Mouse (Mus musculus): Measurements from ENCODE around the gene Prkag3.

Prkag3 gene

DNA sequence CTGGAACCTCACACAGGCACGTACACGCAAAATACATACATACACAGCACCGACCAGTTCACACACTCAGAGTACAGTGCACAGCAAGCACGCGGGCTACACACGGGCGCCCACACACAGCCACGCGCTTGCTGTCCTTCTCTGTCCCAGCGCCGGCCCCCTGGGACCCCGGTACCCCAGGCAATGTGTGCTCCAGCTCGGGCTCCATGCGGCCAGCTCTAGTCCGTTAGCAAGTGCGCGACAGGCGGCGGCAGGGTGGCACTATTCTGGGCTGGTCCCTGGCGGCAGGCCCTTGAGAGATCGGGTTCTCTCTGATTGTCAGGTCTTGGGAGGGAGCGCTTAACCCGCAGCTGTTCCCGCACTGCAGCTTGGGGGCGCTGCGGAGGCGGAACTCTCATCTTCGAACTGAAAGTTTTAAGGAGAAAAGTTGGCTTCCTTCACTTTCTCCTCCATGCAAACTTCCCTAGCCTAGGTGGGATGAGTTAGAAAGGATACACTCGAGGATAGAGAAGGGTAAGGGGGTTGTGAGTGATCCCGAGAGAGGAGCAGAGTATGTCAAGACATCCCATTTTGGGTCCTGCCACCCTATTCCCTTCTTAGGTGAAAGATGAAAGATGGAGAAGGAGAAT is at the start of gene Prkag3:
Prkag3 (minus strand) TSS at position 579 of the 629 bp plus-strand sequence.
- DNase-seq: peak; percentile 38

DNA sequence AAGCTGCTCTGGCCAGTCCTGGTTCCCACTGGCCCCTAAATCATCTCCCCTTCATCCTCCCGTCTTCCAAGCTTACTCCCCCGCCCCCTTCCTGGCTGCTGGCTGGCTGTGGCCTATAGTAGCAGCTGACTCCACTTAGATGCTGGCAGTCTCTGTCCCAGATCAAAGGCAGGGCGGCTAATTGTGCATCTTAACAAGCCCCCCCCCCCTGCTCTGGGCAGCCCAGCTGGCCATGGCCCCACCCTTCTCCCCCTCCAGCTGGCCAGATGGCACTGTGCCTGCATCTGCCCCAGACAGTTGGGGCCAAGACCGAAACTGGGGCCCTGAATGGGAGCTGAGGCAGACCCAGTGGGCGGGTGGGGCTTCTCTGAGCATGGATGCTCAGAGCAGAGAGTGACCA is 48.4 kb upstream of the Prkag3 start:
- DNase-seq: no peak

DNA sequence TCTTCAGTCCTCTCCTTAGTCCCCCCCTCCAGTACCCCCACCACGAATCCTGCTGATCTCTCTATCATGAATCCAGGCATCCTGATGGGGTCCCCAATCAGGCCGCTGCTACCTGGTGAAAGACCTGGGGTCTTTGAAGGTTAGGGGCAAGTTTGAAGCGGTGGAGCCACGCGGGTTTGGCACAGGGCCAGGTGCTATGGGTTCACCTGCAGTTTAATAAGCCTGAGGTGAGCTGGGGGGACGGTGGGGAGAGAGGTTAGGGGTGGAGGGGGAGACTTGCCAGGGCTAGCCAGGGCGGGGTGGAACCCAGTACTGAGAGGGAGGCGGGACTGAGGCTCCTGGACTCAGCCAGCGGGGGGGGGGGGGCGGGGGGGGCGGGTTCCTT is 46.1 kb upstream of the Prkag3 start:
- DNase-seq: no peak

DNA sequence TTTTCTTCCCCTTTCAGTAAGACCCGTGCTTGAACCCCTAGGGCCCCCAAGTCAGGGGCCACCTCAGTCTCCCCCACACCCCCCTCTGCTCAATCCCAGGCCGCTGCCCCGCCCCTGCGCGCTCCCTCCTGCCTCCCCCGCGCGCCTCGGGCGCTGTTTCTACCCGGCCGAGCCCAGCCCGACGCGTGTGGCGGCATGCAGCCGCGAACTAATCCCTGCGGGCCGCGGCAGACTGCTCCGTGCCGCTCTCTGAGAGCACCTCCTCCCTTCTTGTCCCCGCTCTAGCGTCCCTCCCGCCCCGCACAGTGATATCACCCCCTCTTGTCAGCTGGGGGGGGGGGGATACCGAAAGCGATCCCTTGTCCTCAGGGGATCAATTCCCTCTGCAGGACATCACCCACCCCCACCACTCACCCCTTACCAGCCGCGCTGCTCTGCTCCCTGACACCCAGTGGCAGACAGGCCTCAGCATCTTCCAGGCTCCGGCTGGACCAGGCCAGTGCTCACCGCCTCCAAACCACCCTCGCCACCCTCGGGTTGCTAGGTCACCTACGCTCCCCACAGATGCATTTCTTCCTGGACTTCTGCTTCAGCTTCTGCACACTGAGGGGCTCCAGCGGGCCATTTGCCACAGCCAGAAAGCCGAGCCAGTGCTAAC is 45.6 kb upstream of the Prkag3 start:
- DNase-seq: no peak

DNA sequence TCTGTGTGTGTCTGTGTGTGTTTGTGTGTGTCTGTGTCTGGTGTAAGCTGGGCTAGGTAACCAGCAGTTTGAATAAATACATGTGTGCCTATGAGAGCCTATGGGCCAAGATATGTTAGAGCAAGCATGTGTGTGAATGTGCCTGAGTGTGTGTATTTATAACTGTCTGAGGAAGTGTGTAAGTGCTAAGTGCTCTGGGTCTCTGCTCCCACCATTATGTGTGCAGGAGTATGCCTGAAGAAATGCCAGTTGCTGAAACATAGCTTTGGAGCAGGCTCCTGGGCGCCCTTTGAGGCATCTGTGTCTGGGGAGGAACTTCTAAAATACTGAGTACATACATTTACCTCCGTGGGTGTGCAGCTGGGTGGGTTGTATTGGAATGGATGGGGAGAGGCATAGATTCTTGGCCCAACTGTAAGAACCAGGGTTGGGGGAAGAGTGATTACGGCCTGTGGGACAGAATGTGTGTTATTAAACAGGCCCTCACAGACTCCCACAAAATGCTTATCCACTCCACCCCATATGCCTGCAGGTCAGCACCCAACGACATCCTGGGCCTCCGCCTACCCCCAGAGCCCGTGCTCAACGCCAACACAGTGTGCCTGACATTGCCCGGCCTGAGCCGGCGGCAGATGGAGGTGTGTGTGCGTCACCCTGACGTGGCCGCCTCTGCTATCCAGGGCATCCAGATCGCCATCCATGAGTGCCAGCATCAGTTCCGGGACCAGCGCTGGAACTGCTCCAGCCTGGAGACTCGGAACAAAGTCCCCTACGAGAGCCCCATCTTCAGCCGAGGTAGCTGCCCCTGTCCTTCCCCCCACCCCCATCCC is 44.0 kb upstream of the Prkag3 start:
- DNase-seq: peak; percentile 69

DNA sequence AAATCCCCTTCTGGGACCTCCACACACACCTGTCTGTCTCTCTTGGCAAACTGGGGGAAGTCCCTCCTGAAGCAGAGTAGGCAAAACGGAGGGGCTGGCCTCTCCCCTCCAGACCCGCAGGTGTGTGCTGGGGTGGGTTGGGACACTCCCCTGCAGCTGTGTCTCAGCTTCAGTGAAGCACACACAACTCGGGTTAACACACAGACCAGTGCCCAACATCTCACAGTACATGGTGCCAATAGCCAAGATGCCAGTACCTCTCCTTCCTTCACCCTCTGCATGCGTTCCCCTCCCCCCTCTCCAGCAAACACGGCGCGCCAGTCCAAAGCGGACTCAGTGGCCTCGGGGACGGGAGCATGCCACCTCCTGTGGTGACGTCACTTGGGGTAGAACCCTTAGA is 42.2 kb upstream of the Prkag3 start, which contains the start of gene Wnt10a:
Wnt10a (plus strand) TSS at position 268 of the 400 bp plus-strand sequence.
- no peak for DNase-seq

DNA sequence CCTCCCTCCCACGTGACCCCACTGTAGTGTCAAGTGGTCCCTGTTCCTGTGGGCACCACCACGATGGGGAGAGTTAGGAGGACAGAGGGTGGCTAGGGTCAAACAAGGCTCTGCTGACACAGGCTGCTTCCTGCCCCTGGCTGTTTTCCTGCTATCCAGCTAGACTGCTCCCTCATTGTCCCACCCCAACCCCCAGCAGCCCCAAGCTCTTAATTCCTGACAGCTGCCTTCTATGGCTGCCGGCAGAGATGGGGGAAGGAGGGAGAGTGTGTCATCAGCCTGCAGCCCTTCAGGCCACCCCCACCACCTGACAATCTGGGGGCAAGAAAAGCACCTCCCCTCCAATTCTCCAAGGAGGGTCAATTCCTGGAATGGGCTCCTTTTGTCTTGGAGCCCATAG is 41.1 kb upstream of the Prkag3 start:
- DNase-seq: no peak

DNA sequence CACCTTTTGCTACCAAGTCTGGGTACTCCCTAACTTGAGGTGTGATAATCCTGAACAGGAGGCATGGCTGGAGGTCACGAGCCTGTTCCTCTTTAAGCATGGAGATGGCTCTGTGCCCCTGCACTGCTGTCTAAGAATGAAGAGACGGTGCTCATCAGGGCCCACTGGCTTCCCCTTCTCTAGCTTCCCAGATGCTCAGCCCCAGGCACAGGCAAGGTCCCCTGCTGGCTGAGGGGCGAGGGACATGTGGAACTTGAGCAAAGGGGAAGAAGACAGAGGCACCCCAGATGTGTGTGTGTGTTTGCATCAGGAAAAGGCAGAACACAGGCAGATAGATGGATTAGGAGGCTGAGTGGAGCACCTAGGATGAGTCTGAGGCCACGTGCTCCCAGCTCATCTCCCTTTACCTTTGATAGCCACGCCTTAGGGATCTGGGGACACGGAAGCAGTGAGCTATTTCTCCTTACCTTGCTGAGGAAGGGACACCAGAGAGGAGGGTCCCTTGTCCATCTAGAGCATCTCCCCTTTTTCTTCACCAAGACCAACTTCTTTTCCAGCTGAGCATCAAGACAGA is 39.7 kb upstream of the Prkag3 start:
- no peak for DNase-seq

DNA sequence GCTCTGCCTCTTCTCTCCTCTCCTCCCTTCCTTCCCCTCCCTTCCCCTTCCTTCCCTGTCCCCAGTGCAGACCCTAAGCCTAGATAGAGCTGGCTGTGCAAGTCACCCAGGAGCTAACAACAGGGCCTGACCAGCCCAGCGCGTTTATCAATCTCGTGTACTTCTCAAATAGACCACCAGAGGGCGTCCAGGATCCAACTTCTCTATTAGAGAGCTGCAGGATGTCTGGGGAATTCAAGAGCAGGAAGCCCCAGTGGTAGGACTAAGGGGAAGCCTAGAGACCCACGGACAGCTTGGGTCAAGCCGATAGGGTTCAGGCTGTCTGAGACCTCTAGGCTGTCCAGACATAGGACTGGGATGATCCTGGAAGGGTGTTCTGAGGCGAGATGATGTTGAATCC is 38.8 kb upstream of the Prkag3 start:
- DNase-seq: peak; percentile 84

DNA sequence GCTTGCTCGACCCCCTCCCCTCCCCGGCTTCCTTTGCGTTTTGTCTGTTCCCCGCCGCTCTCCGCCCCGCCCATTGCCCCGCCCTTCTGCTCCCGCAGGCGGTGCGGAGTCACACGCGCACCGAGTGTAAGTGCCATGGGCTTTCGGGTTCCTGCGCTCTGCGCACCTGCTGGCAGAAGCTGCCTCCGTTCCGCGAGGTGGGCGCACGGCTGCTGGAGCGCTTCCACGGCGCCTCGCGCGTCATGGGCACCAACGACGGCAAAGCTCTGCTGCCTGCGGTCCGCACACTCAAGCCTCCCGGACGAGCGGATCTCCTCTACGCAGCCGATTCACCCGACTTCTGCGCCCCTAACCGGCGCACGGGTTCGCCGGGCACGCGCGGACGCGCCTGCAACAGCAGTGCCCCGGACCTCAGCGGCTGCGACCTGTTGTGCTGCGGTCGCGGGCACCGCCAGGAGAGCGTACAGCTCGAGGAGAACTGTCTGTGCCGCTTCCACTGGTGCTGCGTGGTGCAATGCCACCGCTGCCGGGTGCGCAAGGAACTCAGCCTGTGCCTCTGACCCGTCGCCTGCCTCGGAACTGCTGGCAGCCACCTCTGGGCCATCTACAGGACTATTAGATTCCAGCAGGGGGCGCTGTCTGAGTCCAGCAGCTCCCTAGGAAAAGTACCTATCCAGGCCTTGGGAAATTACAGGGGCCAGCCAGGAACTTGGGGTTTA is 35.2 kb upstream of the Prkag3 start:
- no peak for DNase-seq

DNA sequence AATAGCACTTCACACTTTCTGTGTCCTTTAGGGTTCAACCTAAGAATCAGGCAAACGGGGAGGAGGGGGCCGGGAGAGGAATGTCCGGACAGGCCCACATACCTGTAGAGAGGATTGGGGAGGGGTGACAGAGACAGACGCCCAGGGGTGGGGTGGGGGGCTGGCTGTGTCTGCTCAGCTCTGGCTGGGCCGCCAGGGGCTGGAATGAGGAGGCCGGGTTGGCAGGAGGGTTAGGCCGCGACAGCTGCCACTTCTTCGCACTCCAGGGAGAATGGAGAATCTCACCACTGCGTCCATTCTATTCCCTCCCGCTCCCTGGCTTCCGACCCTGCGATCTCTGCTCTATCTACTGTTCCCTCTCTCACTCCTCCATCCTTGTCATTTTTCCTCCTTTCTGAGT is 34.5 kb upstream of the Prkag3 start:
- no peak for DNase-seq

DNA sequence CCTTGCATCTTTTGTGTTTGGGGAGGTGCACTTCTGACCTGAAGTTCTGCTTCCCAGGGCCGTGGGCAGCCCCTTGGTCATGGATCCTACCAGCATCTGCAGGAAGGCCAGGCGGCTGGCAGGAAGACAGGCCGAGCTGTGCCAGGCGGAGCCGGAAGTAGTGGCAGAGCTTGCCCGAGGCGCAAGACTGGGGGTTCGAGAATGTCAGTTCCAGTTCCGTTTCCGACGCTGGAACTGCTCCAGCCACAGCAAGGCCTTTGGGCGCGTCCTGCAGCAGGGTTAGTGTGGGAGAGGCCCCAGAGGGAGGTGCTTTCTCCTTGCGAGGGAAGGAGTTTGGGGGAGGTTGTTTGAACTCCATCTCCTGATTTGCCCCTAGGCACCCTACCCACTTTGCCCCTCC is 33.0 kb upstream of the Prkag3 start:
- no peak for DNase-seq

DNA sequence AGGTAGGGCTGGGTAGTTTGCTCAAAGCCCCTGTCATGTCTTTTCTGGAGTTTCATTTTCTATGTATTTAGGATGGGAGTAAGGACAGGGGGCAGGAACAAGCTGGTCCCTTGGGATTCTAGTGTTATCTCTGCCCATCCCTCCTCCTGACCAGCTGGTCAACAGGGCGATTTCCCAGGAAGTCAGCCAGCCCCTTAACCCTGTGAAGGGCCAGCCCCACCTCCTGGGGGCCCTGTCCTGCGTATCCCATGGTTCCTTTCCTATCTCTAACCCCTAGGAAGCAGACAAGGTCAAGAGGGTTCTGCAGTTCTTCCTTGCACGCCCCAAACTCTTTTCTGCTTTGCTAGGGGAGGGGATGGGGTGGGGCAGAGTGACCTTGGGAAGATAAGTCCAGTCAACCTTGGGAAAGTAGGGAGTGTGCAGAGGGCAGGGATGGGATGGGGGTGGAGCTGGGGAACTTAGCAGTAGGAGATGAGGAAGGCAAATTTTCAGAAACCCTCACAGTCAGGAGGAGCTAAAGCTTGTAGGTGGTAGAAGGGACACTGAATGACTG is 30.0 kb upstream of the Prkag3 start:
- DNase-seq: no peak

DNA sequence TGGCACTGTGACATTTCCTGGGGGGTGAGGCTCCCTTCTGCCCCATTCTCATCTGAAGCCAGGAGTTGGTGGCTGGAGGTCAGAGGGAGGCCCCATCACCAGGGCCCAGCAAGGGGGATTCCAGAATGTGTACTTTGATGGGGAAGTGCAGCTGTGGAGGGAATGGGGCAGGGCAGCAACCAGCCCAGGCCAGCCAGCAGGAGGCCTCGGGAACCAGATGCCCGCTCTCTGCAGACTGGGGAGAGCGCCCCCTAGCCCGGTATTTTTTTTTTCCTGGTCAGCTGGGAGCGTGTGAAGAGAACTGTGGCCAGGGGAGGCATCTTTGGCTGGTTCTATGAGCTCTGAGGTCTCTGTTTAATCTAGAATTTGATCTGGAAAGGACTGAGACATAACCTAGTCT is 26.8 kb upstream of the Prkag3 start:
- no peak for DNase-seq

DNA sequence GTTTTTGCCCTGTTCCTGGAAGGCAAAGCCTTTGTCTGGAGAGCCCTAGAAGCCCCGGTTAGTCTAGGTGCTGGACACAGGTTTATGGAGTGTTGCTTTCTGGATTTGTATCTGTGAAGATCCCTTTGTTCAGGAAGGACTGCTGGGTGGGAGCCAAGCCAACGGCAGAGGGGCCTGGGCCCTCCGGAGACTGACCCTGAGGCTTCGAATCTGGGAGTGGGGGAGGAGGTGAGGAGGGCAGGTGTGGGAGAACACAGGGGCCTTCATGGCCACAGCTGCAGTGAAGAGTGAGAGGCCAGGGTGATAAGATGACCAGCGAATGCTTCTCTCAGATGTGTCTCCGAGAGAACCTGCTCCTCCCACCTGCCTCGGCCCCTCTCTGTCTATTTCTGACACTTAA is 25.0 kb upstream of the Prkag3 start:
- DNase-seq: no peak

DNA sequence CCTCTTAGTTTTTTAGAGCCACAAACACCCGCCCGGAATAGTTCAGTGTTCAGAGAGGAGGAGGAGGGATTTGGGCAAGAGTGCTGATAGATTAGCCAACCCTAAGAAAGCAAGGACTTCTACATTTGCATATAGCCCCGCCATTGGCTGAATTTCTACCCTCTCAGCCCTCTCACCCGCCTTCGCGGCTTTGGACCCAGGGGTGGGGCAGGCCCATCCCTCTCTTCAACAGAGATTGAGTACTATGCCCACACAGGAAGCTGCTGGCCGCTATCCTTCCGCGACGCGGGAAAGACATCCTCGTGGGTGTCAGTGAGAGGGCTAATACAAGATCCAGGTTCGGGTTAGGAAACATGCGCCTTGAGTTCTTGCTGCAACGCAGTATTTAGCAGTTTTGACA is 24.1 kb upstream of the Prkag3 start:
- DNase-seq: peak; percentile 73

DNA sequence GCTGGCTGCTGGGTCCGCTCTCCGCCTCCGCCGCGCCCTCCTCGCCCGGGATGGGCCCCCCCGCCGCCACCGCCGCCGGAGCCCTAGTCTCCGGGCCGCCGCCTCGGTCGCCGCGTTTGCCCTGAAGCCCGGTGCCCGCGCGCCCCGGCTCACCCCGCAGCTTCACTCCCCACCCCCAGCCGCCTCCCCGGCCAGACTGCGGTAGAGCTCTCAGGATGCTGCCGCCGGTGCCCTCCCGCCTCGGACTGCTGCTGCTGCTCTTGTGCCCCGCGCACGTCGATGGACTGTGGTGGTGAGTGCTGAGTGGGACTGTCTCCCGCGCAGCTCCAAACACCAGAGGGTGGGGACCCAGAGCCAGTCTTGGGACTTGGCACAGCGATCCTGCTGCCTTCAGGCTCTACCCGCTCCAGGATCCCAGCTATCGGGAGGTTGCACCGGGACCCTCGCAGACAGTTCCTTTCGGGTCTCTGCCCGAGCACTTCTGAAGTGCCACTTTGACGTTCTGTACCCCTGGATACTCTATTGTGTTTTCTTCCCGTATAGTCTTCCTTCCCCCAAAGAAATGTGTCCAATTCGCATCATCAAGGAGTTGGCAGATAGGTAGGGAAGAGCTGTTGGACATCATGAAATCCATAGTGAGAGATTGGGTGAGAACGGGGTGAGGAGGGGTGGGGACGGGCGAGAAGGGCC is 23.1 kb upstream of the Prkag3 start:
- DNase-seq: no peak

DNA sequence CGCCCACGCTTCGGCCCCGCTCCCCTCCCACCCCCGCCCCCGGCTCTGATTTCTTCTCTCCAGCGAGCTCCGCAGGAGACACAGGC is 22.7 kb upstream of the Prkag3 start, which contains the start of gene Wnt6:
Wnt6 (plus strand) TSS at position 48 of the 86 bp plus-strand sequence.
- DNase-seq: no peak

DNA sequence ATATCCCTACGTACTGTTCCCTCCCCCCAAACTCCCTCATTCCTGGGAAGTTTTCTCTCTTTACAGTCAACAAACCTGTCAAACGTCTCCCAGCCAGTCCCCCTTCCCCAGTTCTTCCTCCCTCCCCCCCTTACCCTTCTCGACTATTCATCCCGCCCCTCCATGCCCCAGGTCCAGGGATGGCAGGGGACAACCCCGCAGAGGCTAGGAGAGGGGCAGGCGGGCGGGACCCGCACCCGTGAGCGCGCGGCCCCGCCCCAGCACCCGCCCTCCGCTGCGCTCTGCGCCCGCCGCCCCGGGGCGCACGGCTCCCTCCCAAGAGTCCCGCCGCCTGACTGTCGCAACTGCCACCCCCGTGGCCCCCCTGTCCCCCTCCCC is 22.4 kb upstream of the Prkag3 start:
- DNase-seq: no peak

DNA sequence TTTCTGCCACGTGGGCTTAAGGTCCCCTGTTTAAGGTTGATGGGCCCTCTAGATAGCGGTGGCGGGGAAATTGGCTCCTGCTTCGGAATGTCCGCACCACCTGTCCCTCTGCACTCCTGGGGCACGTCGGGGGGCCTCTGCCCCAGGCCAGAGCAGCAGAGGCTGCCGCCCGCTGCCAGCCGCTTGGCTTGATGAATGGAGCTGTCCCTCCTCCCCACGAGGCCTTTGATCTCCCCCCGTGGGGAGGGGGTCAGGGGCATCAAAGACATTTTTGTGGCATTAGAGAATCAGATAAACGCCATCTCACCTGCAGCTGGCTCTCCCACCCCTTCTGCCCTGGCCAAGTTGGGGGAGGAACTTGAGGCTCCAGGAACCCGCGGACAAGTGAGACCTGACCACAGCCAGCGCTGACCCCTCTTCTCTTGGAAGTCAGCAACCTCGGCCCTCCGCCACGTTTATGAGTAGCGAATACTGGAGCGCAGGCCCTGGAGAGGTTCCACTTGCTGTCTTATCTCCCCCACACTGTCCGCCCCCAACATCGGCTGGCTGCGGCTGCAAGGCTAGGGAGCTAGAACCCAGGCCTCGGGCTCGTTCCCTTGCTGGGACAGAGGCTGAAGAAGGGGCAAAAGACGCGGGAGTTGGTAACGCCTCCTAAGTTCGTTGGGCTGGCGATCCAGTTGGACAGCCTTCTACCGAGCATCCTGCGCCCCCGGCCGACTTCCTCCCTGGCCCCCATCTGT is 21.9 kb upstream of the Prkag3 start:
- DNase-seq: no peak

DNA sequence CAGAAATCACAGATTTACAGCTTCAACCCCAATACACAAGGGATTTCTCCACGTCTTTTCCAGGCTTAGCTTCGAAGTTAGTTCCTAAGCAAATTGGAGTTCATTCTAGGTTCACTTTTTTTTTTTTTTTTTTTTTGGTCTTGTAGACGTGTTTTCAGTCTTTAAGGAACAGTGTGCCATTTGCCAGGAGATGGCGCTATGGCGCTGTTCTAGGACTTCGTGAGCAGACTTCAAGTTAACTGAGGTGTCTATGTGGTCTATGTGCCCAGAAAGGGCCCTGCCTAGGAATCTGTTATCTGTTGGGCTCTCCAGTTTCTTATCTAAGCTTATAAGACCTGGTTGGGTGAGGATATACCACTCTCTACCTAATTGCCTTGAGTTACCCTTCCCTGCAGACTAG is 14.1 kb upstream of the Prkag3 start:
- peak; percentile 73 for DNase-seq

DNA sequence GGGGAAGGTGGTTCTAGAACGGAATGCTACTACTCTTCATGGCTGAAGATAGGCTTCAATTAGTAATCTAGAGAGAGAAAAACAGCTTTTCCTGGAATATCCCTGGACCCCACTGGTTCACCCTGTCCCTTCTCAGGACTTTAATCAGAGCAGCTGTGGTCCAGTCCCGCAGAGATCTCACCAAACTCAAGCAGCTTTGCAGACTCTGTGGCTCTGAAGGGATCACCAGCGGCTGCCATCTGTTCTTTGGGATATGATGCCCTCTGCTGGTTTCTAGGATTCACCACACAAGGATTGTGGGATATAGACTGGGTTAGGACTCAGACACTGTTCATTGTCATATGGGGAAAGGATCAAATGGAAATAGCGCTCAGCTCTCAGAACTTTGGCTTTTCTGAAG is 10.8 kb upstream of the Prkag3 start:
- peak; percentile 39 for DNase-seq
